Mouse (Mus musculus) intestine, embryonic 16.5 days (tissue): ENCODE data around the gene Sept9. TPM values are rescaled to one million over a fixed set of nuclear protein-coding genes. Genes with fewer than 3 reads are reported as not detected.

Experiments
- ATAC-seq: fragments of 200-750 bp; cut with Nextera tagmentation; 2 replicates; pipeline ENCODE4 v1.8.0; 2017; ENCODE audit warnings: moderate TSS enrichment, moderate library complexity
- H3K27ac ChIP-seq: fragments of 300-500 bp; sonication (generic); 2 replicates; pipeline ENCODE4 v1.5.1; 2014; ENCODE audit warnings: mild to moderate bottlenecking, low read length
- H3K27me3 ChIP-seq: fragments of 300-500 bp; sonication (generic); replicated peaks from 2 replicates; pipeline ENCODE4 v1.6.1; 2014; ENCODE audit warnings: low read length, control low read depth, mixed read lengths; ENCODE audit not compliant: control insufficient read depth, insufficient read depth
- H3K36me3 ChIP-seq: fragments of 300-500 bp; sonication (generic); 2 replicates; pipeline ENCODE4 v1.6.1; 2014; ENCODE audit warnings: low read length, control low read depth; ENCODE audit not compliant: control insufficient read depth, insufficient read depth
- H3K4me1 ChIP-seq: fragments of 300-500 bp; sonication (generic); 2 replicates; pipeline ENCODE4 v1.6.1; 2014; ENCODE audit warnings: low read length, control low read depth, mixed read lengths; ENCODE audit not compliant: control insufficient read depth, insufficient read depth
- H3K4me2 ChIP-seq: fragments of 300-500 bp; sonication (generic); 2 replicates; pipeline ENCODE4 v1.6.1; 2014; ENCODE audit warnings: low read depth, low read length, control low read depth
- H3K4me3 ChIP-seq: fragments of 300-500 bp; sonication (generic); 2 replicates; pipeline ENCODE4 v1.5.1; 2014; ENCODE audit warnings: mild to moderate bottlenecking, low read length
- H3K9ac ChIP-seq: fragments of 300-500 bp; sonication (generic); 2 replicates; pipeline ENCODE4 v1.6.1; 2014; ENCODE audit warnings: low read depth, low read length
- H3K9me3 ChIP-seq: fragments of 300-500 bp; sonication (generic); 2 replicates; pipeline ENCODE4 v1.6.1; 2016; ENCODE audit warnings: low read length, control low read depth; ENCODE audit not compliant: control insufficient read depth
- WGBS: fragments of 180-500 bp; shearing (Covaris S2); extraction: QIAGEN DNeasy Blood & Tissue Kit; methylation state at CpG from one replicate; pipeline ENCODE4 v1.1.7; 2014; 5-methylcytosine and 5-hydroxymethylcytosine counted together
- polyA plus RNA-seq: library from polyadenylated mRNA; unstranded; fragments of >200 nt; fragmentation: Nextera tagmentation; extraction: Ambion mirVana; gene quantifications from 2 replicates; pipeline ENCODE4 v1.2.1, GENCODE M21; 2015

Gene Sept9
- polyA plus RNA-seq, 1 experiment from 2014 or later: 183 TPM

- Histone ChIP-seq H3K9me3 (no peaks in the 10 kb centered on the region), H3K27ac (no peak overlapping the region), H3K36me3 (no peaks in the 10 kb centered on the region), H3K27me3 (no peaks in the 10 kb centered on the region), H3K4me1 (peaks cover 17% of the 10 kb centered on the region), H3K4me2 (no peak overlapping the region), H3K9ac (no peak overlapping the region), H3K4me3 (no peak overlapping the region)
- WGBS: 57% methylated on average over 4 of the region's 4 CpGs
- no peak for ATAC-seq
These were observed 25.3 kb downstream of the Sept9 start for GRCm38 (mm10) chr11:117224804-117225203.

- Histone ChIP-seq H3K9me3 (no peaks in the 10 kb centered on the region), H3K9ac (no peak overlapping the region), H3K4me1 (peaks cover 17% of the 10 kb centered on the region), H3K27ac (no peak overlapping the region), H3K27me3 (no peaks in the 10 kb centered on the region), H3K36me3 (no peaks in the 10 kb centered on the region), H3K4me2 (no peak overlapping the region), H3K4me3 (no peak overlapping the region)
- 0 out of 2 replicates have a peak, but pooled peaks have one; percentile 17 for ATAC-seq
- WGBS: 67% methylated on average over 15 of the region's 15 CpGs
These were observed 26.2 kb downstream of the Sept9 start for GRCm38 (mm10) chr11:117225531-117226213.

- Histone ChIP-seq H3K4me1 (peaks cover 17% of the 10 kb centered on the region), H3K9ac (no peak overlapping the region), H3K27ac (0 out of 2 replicates have a peak overlapping the region, but pooled peaks have one; percentile 21), H3K27me3 (no peaks in the 10 kb centered on the region), H3K4me2 (no peak overlapping the region), H3K9me3 (no peaks in the 10 kb centered on the region), H3K36me3 (no peaks in the 10 kb centered on the region), H3K4me3 (no peak overlapping the region)
- WGBS: 43% methylated on average over 5 of the region's 5 CpGs
- 0 out of 2 replicates have a peak, but pooled peaks have one; percentile 4 for ATAC-seq
These were observed 26.7 kb downstream of the Sept9 start for GRCm38 (mm10) chr11:117226214-117226535.

GRCm38 (mm10) chr11:117228139-117228538 lies 28.7 kb downstream of the Sept9 start:
- Histone ChIP-seq H3K4me3 (no peak overlapping the region), H3K27ac (peak overlapping the region; percentile 13; the same call in 1 of the 2 replicates), H3K4me2 (no peak overlapping the region), H3K27me3 (no peaks in the 10 kb centered on the region), H3K9ac (no peak overlapping the region; the same call in 1 of the 2 replicates), H3K9me3 (no peaks in the 10 kb centered on the region), H3K4me1 (peaks cover 28% of the 10 kb centered on the region), H3K36me3 (no peaks in the 10 kb centered on the region)
- 72% methylated on average over 10 of the region's 10 CpGs for WGBS
- ATAC-seq: no peak

- Histone ChIP-seq H3K9ac (peak overlapping the region; percentile 62; the same call in 1 of the 2 replicates), H3K4me2 (peak overlapping the region; percentile 62), H3K36me3 (no peaks in the 10 kb centered on the region), H3K4me1 (peaks cover 51% of the 10 kb centered on the region), H3K4me3 (no peak overlapping the region; the same call in 1 of the 2 replicates), H3K27ac (peak overlapping the region; percentile 84), H3K27me3 (no peaks in the 10 kb centered on the region), H3K9me3 (no peaks in the 10 kb centered on the region)
- no peak for ATAC-seq
- 50% methylated on average over 11 of the region's 11 CpGs for WGBS
These were observed 32.1 kb downstream of the Sept9 start for GRCm38 (mm10) chr11:117231551-117231950.

GRCm38 (mm10) chr11:117232032-117232431 lies 32.6 kb downstream of the Sept9 start:
- peak overlapping the region; percentile 62 for H3K9ac ChIP-seq
- WGBS: 22% methylated on average over 18 of the region's 19 CpGs

GRCm38 (mm10) chr11:117232886-117233458 lies 33.5 kb downstream of the Sept9 start:
- H3K27ac ChIP-seq: peak overlapping the region; percentile 84
- peak; percentile 85 for ATAC-seq
- H3K4me3 ChIP-seq: peak overlapping the region; percentile 30
- H3K4me2 ChIP-seq: peak overlapping the region; percentile 62
- H3K27me3 ChIP-seq: no peaks in the 10 kb centered on the region
- H3K9me3 ChIP-seq: no peaks in the 10 kb centered on the region
- no peaks in the 10 kb centered on the region for H3K36me3 ChIP-seq
- H3K4me1 ChIP-seq: peaks cover 47% of the 10 kb centered on the region
- peak overlapping the region; percentile 44 for H3K9ac ChIP-seq
- 16% methylated on average over 10 of the region's 10 CpGs for WGBS

More at GRCm38 (mm10) chr11:117232032-117232431, 32.6 kb downstream of the Sept9 start:
- H3K36me3 ChIP-seq: no peaks in the 10 kb centered on the region
- peak overlapping the region; percentile 36 for H3K4me3 ChIP-seq
- peak overlapping the region; percentile 62 for H3K4me2 ChIP-seq
- peaks cover 51% of the 10 kb centered on the region for H3K4me1 ChIP-seq
- H3K27me3 ChIP-seq: no peaks in the 10 kb centered on the region
- no peaks in the 10 kb centered on the region for H3K9me3 ChIP-seq
- H3K27ac ChIP-seq: peak overlapping the region; percentile 84
- no peak for ATAC-seq

- Histone ChIP-seq H3K4me2 (peak overlapping the region; percentile 62), H3K9me3 (no peaks in the 10 kb centered on the region), H3K9ac (peak overlapping the region; percentile 60), H3K4me3 (no peak overlapping the region; the same call in 1 of the 2 replicates), H3K27ac (peak overlapping the region; percentile 84), H3K27me3 (no peaks in the 10 kb centered on the region), H3K4me1 (peaks cover 47% of the 10 kb centered on the region), H3K36me3 (no peaks in the 10 kb centered on the region)
- no peak; the same call in 1 of the 2 replicates for ATAC-seq
- 53% methylated on average over 8 of the region's 8 CpGs for WGBS
These were observed 34.4 kb downstream of the Sept9 start for GRCm38 (mm10) chr11:117233818-117234217.

GRCm38 (mm10) chr11:117235086-117235897 lies 35.8 kb downstream of the Sept9 start:
- whole genome bisulfite sequencing: 48% methylated on average over 12 of the region's 12 CpGs
- Histone ChIP-seq H3K36me3 (no peaks in the 10 kb centered on the region), H3K4me1 (peaks cover 47% of the 10 kb centered on the region), H3K4me3 (no peak overlapping the region), H3K9ac (peak overlapping the region; percentile 54), H3K4me2 (0 out of 2 replicates have a peak overlapping the region, but pooled peaks have one; percentile 8), H3K27ac (peak overlapping the region; percentile 68), H3K9me3 (no peaks in the 10 kb centered on the region), H3K27me3 (no peaks in the 10 kb centered on the region)
- no peak for ATAC-seq
